Mouse (Mus musculus): ENCODE results near the gene Lrriq3. TPM values are rescaled to one million over a fixed set of nuclear protein-coding genes. Genes with fewer than 3 reads are reported as not detected.

Lrriq3 gene
- 0.21 TPM in 1 of 2 replicates, not detected in the other for polyA plus RNA-seq (2012; ENCODE audit: low replicate concordance)

DNA sequence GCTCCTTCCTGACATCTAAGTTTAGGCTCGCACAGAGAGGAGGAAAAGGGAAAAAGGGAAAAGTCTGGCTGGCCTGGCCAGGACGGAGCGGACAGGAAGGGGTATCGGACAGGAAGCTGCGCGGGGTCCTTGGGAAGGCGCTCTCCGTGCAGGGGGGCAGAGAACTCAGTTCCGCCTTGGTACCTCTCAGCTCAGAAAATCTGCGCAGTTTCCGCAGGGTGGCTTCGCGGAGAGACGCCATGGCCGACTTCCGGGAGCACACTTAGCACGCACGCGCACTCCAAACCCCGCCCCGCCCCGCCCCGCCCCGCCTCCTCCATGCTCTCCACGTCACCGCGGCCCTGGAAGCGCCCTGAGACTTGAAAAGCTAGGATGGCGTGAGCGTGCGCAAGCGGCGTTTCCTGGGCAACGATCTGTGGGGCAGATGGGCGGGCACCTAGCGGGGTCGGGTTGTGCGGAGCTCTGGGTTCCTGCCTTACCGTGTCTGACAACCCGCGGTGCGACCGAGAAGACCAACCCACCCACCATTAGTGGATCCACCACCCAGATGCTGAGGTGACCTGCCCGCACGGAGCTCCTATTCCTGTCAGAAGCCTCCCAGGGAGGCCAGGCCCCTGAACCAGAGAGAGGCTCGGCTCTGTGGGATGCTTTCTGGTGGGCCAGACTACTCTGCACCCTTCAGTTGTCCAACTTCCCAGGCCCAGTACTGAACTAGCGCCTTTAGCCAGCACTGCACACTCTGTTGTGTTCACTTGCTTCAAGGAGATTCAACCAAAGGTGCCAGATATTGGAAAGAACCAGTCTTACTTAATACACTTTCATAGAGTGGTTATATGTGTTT is at the start of gene Lrriq3, which contains the start of gene Fpgt:
Lrriq3 (plus strand) TSS at position 319 of the 841 bp plus-strand sequence.
Fpgt (minus strand) TSS at position 288 of the 841 bp plus-strand sequence.

DNA sequence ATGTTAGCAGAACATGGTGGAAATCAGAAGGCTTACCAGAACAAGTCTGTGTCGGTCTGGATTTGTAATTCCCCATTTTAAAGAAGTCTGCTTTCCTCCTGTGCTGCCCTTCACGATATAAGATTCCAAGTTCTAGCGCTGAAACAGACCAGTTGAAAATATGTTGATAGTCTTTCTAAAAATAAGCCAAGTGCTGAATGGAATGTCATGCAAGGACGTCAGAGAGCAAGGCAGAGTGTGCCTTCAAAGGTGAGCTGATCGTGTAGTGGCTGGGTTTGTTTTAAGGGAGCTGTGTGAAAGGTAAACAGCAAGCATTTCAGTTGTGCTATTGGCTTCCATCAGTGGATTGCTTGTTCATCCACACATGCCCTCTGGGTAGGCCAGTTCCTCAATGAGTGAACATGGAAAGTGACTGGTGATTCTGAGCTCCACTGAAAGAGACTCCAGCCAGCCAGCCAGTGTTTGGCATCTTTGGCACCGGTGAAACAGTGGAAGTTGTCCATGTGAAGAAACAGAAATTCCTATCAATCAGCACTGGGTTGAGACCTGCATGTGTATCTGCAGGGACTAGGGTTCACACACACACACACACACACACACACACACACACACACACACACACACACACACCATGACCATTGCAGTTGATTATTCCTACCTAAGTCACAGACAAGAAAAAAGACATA is 37.9 kb upstream of the Lrriq3 start, which contains the start of gene Tnni3k:
Tnni3k (minus strand) TSS at position 177 of the 686 bp plus-strand sequence.

Other genes starting within 250 kb of the Lrriq3 start
- not detected in 2 replicates for gene Tnni3k, start 38.0 kb upstream of the Lrriq3 start, polyA plus RNA-seq (2012; ENCODE audit: low replicate concordance)
- gene Fpgt, start within 50 bp of the Lrriq3 start, polyA plus RNA-seq (2012; ENCODE audit: low replicate concordance), result 0.57 and 0.94 TPM in 2 replicates

Data from leukemia stem cell, adult 10-12 weeks (primary cell).